Mouse (Mus musculus): ENCODE measurements at regions not wholly inside any gene's neighbourhood (a gene's known extent, or its start where the extent isn't known, plus 50 kb on each side); places are given as distances from the start of the nearest gene placed in this dataset.
A peak's percentile ranks its signal among the peaks of the same experiment; 100 is the strongest.

- Histone ChIP-seq H3K27ac (replicated peaks; ENCODE audit: low read depth, low read length) (no peak overlapping the region), H3K9ac (replicated peaks; ENCODE audit: low read length) (no peak overlapping the region), H3K9me3 (replicated peaks; ENCODE audit: control insufficient read depth, low read length) (no peaks in the 10 kb centered on the region), H3K27me3 (ENCODE audit: control insufficient read depth, insufficient read depth, low read length) (no peaks in the 10 kb centered on the region), H3K4me1 (ENCODE audit: control insufficient read depth, insufficient read depth, low read length) (no peaks in the 10 kb centered on the region), H3K4me2 (ENCODE audit: low read depth, low read length) (no peak overlapping the region), H3K4me3 (ENCODE audit: low read depth, low read length) (no peak overlapping the region), H3K36me3 (replicated peaks; ENCODE audit: control insufficient read depth, insufficient read depth, low read depth, low read length) (no peaks in the 10 kb centered on the region)
- no peak for ATAC-seq (replicated peaks; ENCODE audit: insufficient number of reproducible peaks, low FRiP score, low TSS enrichment, low read depth)
- no peak for DNase-seq (ENCODE audit: low spot score)
- WGBS = 44% methylated on average over 2 of the region's 2 CpGs
Measured at GRCm38 (mm10) chr15:8903651-8904050, 64.1 kb upstream of the Ranbp3l start.

- Histone ChIP-seq H3K27ac (replicated peaks; ENCODE audit: low read depth, low read length) (no peak overlapping the region), H3K4me2 (ENCODE audit: low read depth, low read length) (no peak overlapping the region), H3K9me3 (replicated peaks; ENCODE audit: control insufficient read depth, low read length) (no peaks in the 10 kb centered on the region), H3K9ac (replicated peaks; ENCODE audit: low read length) (no peak overlapping the region), H3K4me3 (ENCODE audit: low read depth, low read length) (no peak overlapping the region), H3K36me3 (replicated peaks; ENCODE audit: control insufficient read depth, insufficient read depth, low read depth, low read length) (no peaks in the 10 kb centered on the region), H3K4me1 (ENCODE audit: control insufficient read depth, insufficient read depth, low read length) (no peaks in the 10 kb centered on the region), H3K27me3 (ENCODE audit: control insufficient read depth, insufficient read depth, low read length) (no peaks in the 10 kb centered on the region)
- ATAC-seq (replicated peaks; ENCODE audit: insufficient number of reproducible peaks, low FRiP score, low TSS enrichment, low read depth) (no peak), DNase-seq (ENCODE audit: low spot score) (no peak)
- WGBS = 89% methylated on average over 11 of the region's 11 CpGs
Measured at GRCm38 (mm10) chr15:8897487-8898158, 70.1 kb upstream of the Ranbp3l start.

- DNase-seq (ENCODE audit: low spot score) (no peak), ATAC-seq (replicated peaks; ENCODE audit: insufficient number of reproducible peaks, low FRiP score, low TSS enrichment, low read depth) (no peak)
- Histone ChIP-seq H3K27me3 (ENCODE audit: control insufficient read depth, insufficient read depth, low read length) (no peaks in the 10 kb centered on the region), H3K4me2 (ENCODE audit: low read depth, low read length) (no peak overlapping the region), H3K36me3 (replicated peaks; ENCODE audit: control insufficient read depth, insufficient read depth, low read depth, low read length) (no peaks in the 10 kb centered on the region), H3K4me3 (ENCODE audit: low read depth, low read length) (no peak overlapping the region), H3K9ac (replicated peaks; ENCODE audit: low read length) (no peak overlapping the region), H3K4me1 (ENCODE audit: control insufficient read depth, insufficient read depth, low read length) (no peaks in the 10 kb centered on the region), H3K27ac (replicated peaks; ENCODE audit: low read depth, low read length) (no peak overlapping the region), H3K9me3 (replicated peaks; ENCODE audit: control insufficient read depth, low read length) (no peaks in the 10 kb centered on the region)
- WGBS = 92% methylated on average over 2 of the region's 2 CpGs
Measured at GRCm38 (mm10) chr15:8896856-8897255, 70.9 kb upstream of the Ranbp3l start.

GRCm38 (mm10) chr15:8896391-8896790, 71.4 kb upstream of the Ranbp3l start:
- no peaks in the 10 kb centered on the region for H3K4me1 ChIP-seq (ENCODE audit: control insufficient read depth, insufficient read depth, low read length)
- no peak overlapping the region for H3K27ac ChIP-seq (replicated peaks; ENCODE audit: low read depth, low read length)
- DNase-seq (ENCODE audit: low spot score) = peak; percentile 26
- no peak overlapping the region for H3K4me3 ChIP-seq (ENCODE audit: low read depth, low read length)
- no peak overlapping the region for H3K4me2 ChIP-seq (ENCODE audit: low read depth, low read length)
- ATAC-seq (replicated peaks; ENCODE audit: insufficient number of reproducible peaks, low FRiP score, low TSS enrichment, low read depth) = no peak
- H3K36me3 ChIP-seq (replicated peaks; ENCODE audit: control insufficient read depth, insufficient read depth, low read depth, low read length) = no peaks in the 10 kb centered on the region
- no peaks in the 10 kb centered on the region for H3K27me3 ChIP-seq (ENCODE audit: control insufficient read depth, insufficient read depth, low read length)
- no peak overlapping the region for H3K9ac ChIP-seq (replicated peaks; ENCODE audit: low read length)
- 76% methylated on average over 12 of the region's 12 CpGs for WGBS
- H3K9me3 ChIP-seq (replicated peaks; ENCODE audit: control insufficient read depth, low read length) = no peaks in the 10 kb centered on the region

GRCm38 (mm10) chr15:8885585-8885984, 82.2 kb upstream of the Ranbp3l start:
- Histone ChIP-seq H3K4me3 (ENCODE audit: low read depth, low read length) (no peak overlapping the region), H3K9me3 (replicated peaks; ENCODE audit: control insufficient read depth, low read length) (no peaks in the 10 kb centered on the region), H3K4me2 (ENCODE audit: low read depth, low read length) (no peak overlapping the region), H3K36me3 (replicated peaks; ENCODE audit: control insufficient read depth, insufficient read depth, low read depth, low read length) (no peaks in the 10 kb centered on the region), H3K27me3 (ENCODE audit: control insufficient read depth, insufficient read depth, low read length) (no peaks in the 10 kb centered on the region), H3K27ac (replicated peaks; ENCODE audit: low read depth, low read length) (no peak overlapping the region), H3K9ac (replicated peaks; ENCODE audit: low read length) (no peak overlapping the region), H3K4me1 (ENCODE audit: control insufficient read depth, insufficient read depth, low read length) (no peaks in the 10 kb centered on the region)
- DNase-seq (ENCODE audit: low spot score) (no peak), ATAC-seq (replicated peaks; ENCODE audit: insufficient number of reproducible peaks, low FRiP score, low TSS enrichment, low read depth) (no peak)
- 99% methylated on average over 3 of the region's 3 CpGs for WGBS

GRCm38 (mm10) chr15:8884608-8885467, 82.9 kb upstream of the Ranbp3l start:
- no peak overlapping the region for H3K4me2 ChIP-seq (ENCODE audit: low read depth, low read length)
- H3K27me3 ChIP-seq (ENCODE audit: control insufficient read depth, insufficient read depth, low read length) = no peaks in the 10 kb centered on the region
- WGBS = 51% methylated on average over 18 of the region's 18 CpGs

GRCm38 (mm10) chr15:8882880-8883539, 84.7 kb upstream of the Ranbp3l start:
- H3K4me1 ChIP-seq (ENCODE audit: control insufficient read depth, insufficient read depth, low read length) = no peaks in the 10 kb centered on the region
- H3K4me2 ChIP-seq (ENCODE audit: low read depth, low read length) = no peak overlapping the region
- DNase-seq (ENCODE audit: low spot score) = no peak
- 65% methylated on average over 9 of the region's 9 CpGs for WGBS
- no peaks in the 10 kb centered on the region for H3K27me3 ChIP-seq (ENCODE audit: control insufficient read depth, insufficient read depth, low read length)
- H3K36me3 ChIP-seq (replicated peaks; ENCODE audit: control insufficient read depth, insufficient read depth, low read depth, low read length) = no peaks in the 10 kb centered on the region
- no peak overlapping the region for H3K9ac ChIP-seq (replicated peaks; ENCODE audit: low read length)
- H3K9me3 ChIP-seq (replicated peaks; ENCODE audit: control insufficient read depth, low read length) = no peaks in the 10 kb centered on the region
- H3K27ac ChIP-seq (replicated peaks; ENCODE audit: low read depth, low read length) = no peak overlapping the region
- H3K4me3 ChIP-seq (ENCODE audit: low read depth, low read length) = no peak overlapping the region
- ATAC-seq (replicated peaks; ENCODE audit: insufficient number of reproducible peaks, low FRiP score, low TSS enrichment, low read depth) = no peak

More at GRCm38 (mm10) chr15:8884608-8885467, 82.9 kb upstream of the Ranbp3l start:
- peak; percentile 69 for DNase-seq (ENCODE audit: low spot score)
- H3K9ac ChIP-seq (replicated peaks; ENCODE audit: low read length) = no peak overlapping the region
- no peak overlapping the region for H3K27ac ChIP-seq (replicated peaks; ENCODE audit: low read depth, low read length)
- H3K36me3 ChIP-seq (replicated peaks; ENCODE audit: control insufficient read depth, insufficient read depth, low read depth, low read length) = no peaks in the 10 kb centered on the region
- H3K9me3 ChIP-seq (replicated peaks; ENCODE audit: control insufficient read depth, low read length) = no peaks in the 10 kb centered on the region
- H3K4me1 ChIP-seq (ENCODE audit: control insufficient read depth, insufficient read depth, low read length) = no peaks in the 10 kb centered on the region
- no peak for ATAC-seq (replicated peaks; ENCODE audit: insufficient number of reproducible peaks, low FRiP score, low TSS enrichment, low read depth)
- H3K4me3 ChIP-seq (ENCODE audit: low read depth, low read length) = no peak overlapping the region
